Mouse (Mus musculus) B cell, adult 67 days (primary cell): ENCODE measurements around the gene Zfp422. TPM values are rescaled to one million over a fixed set of nuclear protein-coding genes. Genes with fewer than 3 reads are reported as not detected.

Source experiments
- total RNA-seq, 2 experiments: library from RNA; stranded (reverse); gene quantifications; 4 replicates each; pipeline ENCODE4 v1.2.4; 2023

Gene Zfp422
- total RNA-seq, result 10 to 100 TPM; 16.8 to 24.4 TPM

DNA sequence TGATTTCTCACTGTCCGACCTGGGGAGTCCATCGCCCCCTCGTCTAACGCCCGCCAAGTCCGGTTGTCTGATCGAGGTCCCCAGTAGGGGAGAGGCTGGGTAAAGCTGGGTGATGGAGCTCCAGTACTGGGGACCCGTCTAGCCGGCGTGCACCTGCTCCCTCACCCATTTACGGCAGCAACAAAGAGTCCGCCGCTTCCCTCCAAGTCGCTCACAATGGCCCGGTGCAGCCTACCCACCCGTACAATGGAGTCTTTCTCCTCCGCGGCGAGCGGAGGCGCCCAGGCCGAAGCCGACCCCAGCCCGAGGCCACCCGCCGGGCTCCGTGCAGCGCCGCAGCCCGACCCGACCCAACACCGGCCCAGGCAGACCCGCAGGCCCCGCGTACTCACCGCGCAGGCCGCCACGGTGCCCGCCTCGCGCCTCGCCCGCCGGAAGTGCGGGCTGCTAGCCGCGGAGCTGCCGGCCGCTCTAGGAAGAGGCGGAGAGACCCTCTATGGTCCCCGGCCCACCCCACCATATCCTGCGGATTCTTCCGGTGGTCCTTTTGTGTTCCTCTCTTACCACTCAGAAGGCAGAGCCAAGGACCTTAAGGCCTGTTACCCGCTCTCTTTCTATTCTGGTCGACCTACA is at the start of gene Zfp422:
Gene Zfp422 (minus strand): TSS at position 461 of the 633 bp plus-strand sequence.

DNA sequence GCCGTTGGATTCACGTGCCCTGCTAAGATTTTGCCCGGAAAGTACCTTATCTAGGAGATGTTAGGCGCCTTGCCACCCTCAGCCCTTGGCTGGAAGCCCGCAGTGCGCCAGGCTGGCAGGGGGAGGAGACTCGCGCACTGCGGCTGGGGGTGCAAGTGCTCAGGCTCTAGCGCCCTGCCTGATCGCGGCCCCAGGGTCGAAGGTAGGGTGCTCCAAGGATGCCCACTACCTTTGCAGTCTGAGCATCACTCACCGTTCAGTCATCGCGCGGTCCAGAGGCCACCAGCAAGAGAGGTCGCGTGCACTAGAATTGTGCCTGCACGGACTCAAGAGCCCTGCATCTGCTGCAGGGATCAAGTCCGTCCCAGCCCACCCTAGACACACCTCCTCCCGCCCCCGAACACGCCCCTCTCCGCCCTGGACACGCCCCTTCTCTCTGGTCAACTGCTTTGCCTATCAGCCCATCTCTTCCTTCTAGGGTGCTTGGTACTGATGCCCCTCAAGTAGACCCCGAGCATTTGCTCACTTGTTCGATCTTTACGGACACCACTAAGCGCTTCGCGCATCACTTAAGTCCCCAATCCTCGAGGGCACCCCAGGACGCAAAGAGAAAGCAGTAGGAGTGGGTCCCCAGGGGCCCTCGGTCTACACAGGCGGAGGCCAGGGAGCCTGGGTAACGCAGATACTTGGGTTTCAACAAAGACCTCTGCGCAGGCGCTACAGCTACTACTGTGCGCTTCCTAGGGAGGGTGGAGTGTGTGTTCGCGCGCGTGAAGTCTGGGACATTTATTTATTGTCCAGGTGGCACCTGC is 44.9 kb upstream of the Zfp422 start, which contains the start of gene Rassf4:
Gene Rassf4 (minus strand): TSS at position 482 of the 812 bp plus-strand sequence.

DNA sequence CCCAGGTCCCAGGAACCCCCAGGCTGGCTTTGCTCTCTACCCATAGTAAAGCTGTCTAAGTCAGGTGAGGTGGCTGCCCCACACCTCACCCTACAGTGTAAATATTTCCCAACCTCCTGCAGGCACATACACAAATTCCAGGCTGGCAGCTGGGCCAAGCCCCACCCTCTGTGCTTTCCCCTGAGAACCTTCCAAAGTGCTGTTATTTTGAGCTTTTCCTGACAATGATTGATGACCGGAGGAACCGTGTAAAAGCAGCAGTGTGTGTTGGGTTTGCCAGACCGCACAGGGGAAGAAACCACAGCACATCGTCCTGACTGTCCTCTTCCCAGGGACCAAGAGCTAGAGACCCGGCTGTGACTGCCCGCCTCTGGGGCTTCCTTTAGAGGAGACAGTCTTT is 21.6 kb upstream of the Zfp422 start, which contains the start of gene Depp1:
Gene Depp1 (plus strand): TSS at position 204 of the 400 bp plus-strand sequence.

DNA sequence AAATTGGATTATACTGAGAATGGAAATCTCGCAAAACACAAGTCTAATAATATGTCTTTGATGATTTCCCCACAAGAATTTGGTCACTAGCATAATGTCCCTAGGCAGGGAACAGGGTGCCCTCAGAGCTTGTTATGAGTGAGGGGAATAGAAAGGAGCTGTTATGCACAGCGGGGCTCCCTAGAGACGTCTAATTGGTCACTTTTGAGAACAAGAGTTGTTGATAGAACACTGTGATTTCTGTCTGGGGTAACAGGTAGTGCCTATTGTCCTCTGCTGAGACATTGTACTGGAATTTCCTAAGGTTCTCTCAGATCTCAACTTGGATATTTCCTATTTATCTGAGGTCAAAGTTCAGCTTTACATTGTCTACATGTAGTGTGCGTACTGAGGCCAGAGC is 44.7 kb downstream of the Zfp422 start, which contains the start of gene Olfr215:
Gene Olfr215 (minus strand): TSS at position 101 of the 400 bp plus-strand sequence.

Other genes starting within 250 kb of the Zfp422 start
- not detected for gene Alox5, start 167.8 kb downstream of the Zfp422 start, total RNA-seq
- not detected for gene Olfr211, start 139.9 kb downstream of the Zfp422 start, total RNA-seq
- gene Olfr212, start 122.5 kb downstream of the Zfp422 start, total RNA-seq, result under 1 TPM in 1 of 2 experiments, not detected in 1; 0.21 TPM
- gene Olfr213, start 90.5 kb downstream of the Zfp422 start, total RNA-seq, result not detected
- gene Gm5580, start 77.9 kb downstream of the Zfp422 start, total RNA-seq, result 1 to 10 TPM; 4.2 to 5.9 TPM
- gene Olfr214, start 74.8 kb downstream of the Zfp422 start, total RNA-seq, result not detected
- not detected for gene Olfr215, start 44.8 kb downstream of the Zfp422 start, total RNA-seq
- not detected for gene Depp1, start 21.6 kb upstream of the Zfp422 start, total RNA-seq
- 10 to 100 TPM; 42.5 to 42.9 TPM for gene Rassf4, start 45.0 kb upstream of the Zfp422 start, total RNA-seq
- gene Tmem72, start 87.9 kb upstream of the Zfp422 start, total RNA-seq, result under 1 TPM; 0.20 to 0.27 TPM